Mouse (Mus musculus) erythroblast, embryonic 14.5 days (primary cell): ENCODE measurements around the gene Psip1.

Experiments used
- GATA1 ChIP-seq: IDR thresholded peaks from 2 replicates; pipeline ENCODE4 v1.6.1; 2012; ENCODE audit warnings: low read length, inconsistent platforms, mixed read lengths
- TAL1 ChIP-seq: IDR thresholded peaks from 3 replicates; pipeline ENCODE4 v1.6.1; 2012; ENCODE audit warnings: low read length, inconsistent platforms, mixed read lengths

- TF ChIP-seq GATA1 (no peak), TAL1 (no peak)
Observed at GRCm38 (mm10) chr4:83524843-83525689, 38.8 kb upstream of the Psip1 start, which contains the start of gene Ccdc171.
